16 mouse cellular contexts compared by ENCODE assay signal in the genomic region with DNA sequence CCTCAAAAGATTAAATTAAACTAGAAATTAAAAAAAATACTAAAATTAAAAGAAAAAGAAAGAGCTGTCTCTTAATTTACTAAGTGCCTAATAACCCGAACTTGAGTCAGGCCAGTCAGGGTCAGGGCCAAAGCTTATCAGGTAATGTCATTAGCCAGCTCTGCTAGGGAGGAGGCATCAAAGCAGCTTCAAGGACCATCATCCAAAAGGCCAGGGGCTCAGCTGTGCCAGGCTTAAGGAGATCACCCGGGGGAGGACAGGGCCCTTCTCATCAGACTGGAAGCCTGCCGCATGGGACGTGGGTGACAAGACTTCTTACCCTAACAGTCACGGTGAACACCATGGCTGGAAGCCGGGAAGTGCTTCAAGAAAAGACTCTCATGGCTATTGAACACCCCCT. TPM values are rescaled to one million over a fixed set of nuclear protein-coding genes. Genes with fewer than 3 reads are reported as not detected.
DNase-seq lines count a peak whose midpoint lies in the region.
"Had no signal": no experiment of that assay in that cellular context is flagged by ENCODE, and none has a peak within 500 bp of the region (broad histone marks: within the 10 kb centered on the region; RNA-seq: fewer than 3 reads in every experiment).

No protein-coding gene starts in this region.

- DNase-seq in cerebellum, adult 11-12 months: peak; percentile 7
- no peak for DNase-seq in cerebellum, postnatal 25 days
- DNase-seq in heart, adult 11 months: peak; percentile 91
- DNase-seq in heart, adult 8-10 months (ENCODE audit: low spot score): no peak
- peak; percentile 71 for DNase-seq in adrenal gland, adult 8-10 months
- peak; percentile 66 to 74 for DNase-seq in adrenal gland, postnatal 36 days
- DNase-seq in kidney, adult 8-10 months: no peak
- DNase-seq: cerebellum, adult 11 months; cerebellum, postnatal 14 days; gastrocnemius, postnatal 36 days; heart, postnatal 36 days; kidney, adult 9 months had no signal

RNA-seq across cellular contexts. Expression of a gene that starts 4.8 kb away (rescaled TPM):
- 100 to 1,000 TPM; 197 to 218 (median 209) TPM for total RNA-seq in heart, adult 8-10 months (2022)
- total RNA-seq in adrenal gland, adult 8-10 months (2022): 100 to 1,000 TPM in 1 of 4 experiments, 10 to 100 TPM in 3; 81.0 to 128 (median 92.8) TPM
- total RNA-seq in adrenal gland, postnatal 36 days (2021): 10 to 100 TPM; 83.6 to 87.8 TPM

RNA-seq across cellular contexts. Expression of a gene that starts 24.5 kb away (rescaled TPM):
- total RNA-seq in heart, adult 8-10 months (2022): not detected
- total RNA-seq in adrenal gland, adult 8-10 months (2022): not detected
- not detected for total RNA-seq in adrenal gland, postnatal 36 days (2021)
- total RNA-seq: adrenal gland, adult 18-20 months; gastrocnemius, adult 8-10 months; gastrocnemius, postnatal 36 days; heart, adult 18-20 months; heart, postnatal 36 days; MEL had no signal

RNA-seq across cellular contexts. Expression of a gene that starts 29.3 kb away (rescaled TPM):
- not detected for total RNA-seq in heart, adult 8-10 months (2022)
- total RNA-seq in adrenal gland, adult 8-10 months (2022): 1 to 10 TPM; 4.7 to 5.8 (median 4.8) TPM
- total RNA-seq in adrenal gland, postnatal 36 days (2021): 1 to 10 TPM; 2.8 to 3.1 TPM
- total RNA-seq: gastrocnemius, postnatal 36 days; heart, adult 18-20 months; heart, postnatal 36 days; MEL had no signal

RNA-seq across cellular contexts. Expression of a gene that starts 39.0 kb away (rescaled TPM):
- not detected for total RNA-seq in heart, adult 8-10 months (2022)
- total RNA-seq in adrenal gland, adult 8-10 months (2022): under 1 TPM in 2 of 4 experiments, not detected in 2; 0.06 to 0.16 TPM
- total RNA-seq in adrenal gland, postnatal 36 days (2021): under 1 TPM in 1 of 2 experiments, not detected in 1; 0.40 TPM
- total RNA-seq: gastrocnemius, postnatal 36 days; heart, adult 18-20 months; heart, postnatal 36 days had no signal

RNA-seq across cellular contexts. Expression of a gene that starts 43.1 kb away (rescaled TPM):
- total RNA-seq in heart, adult 8-10 months (2022): 10 to 100 TPM; 19.4 to 21.8 (median 20.3) TPM
- total RNA-seq in adrenal gland, adult 8-10 months (2022): 10 to 100 TPM; 33.2 to 39.2 (median 38.5) TPM
- total RNA-seq in adrenal gland, postnatal 36 days (2021): 10 to 100 TPM; 37.2 to 43.4 TPM

Comparison
In these comparisons a context has a peak if more than half of its experiments do, and no peak if none do; other contexts are left out.
1. DNase-seq: peak in cerebellum, adult 11-12 months (single experiment), heart, adult 11 months (single experiment), adrenal gland, adult 8-10 months (single experiment) and adrenal gland, postnatal 36 days (2 of 2); none in cerebellum, postnatal 25 days (0 of 2), heart, adult 8-10 months (single experiment) and kidney, adult 8-10 months (0 of 2).